Mouse (Mus musculus) hindlimb bud, embryonic 11.5 days (tissue): ENCODE measurements around the gene Rbm26.

ENCODE experiments used
- DNase-seq: peaks from one replicate; pipeline ENCODE4 v3.0.0-alpha.2; 2012; ENCODE audit warnings: low read depth, low spot score; ENCODE audit errors: extremely low spot score

Rbm26 gene

GRCm38 (mm10) chr14:105177238-105177693 is at the start of gene Rbm26:
Rbm26 (minus strand) TSS chr14:105177327.
- DNase-seq = peak; percentile 92

DNA sequence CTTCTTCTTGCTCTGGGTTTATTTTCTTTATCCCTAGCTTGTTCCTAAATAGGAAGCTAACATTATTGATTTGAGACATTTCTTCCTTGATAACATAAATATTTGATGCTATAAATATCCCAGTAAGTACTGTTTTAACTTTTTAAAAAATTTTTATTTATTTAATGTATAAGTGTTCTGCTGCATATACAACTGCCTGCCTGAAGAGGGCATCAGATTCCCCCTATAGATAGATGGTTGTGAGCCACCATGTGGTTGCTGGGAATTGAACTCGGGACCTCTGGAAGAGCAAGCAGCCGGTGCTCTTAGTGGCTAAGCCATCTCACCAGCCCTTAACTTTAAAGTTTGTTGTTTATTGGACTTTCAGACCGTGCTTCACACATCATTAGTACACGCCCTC is 48.7 kb upstream of the Rbm26 start:
- no peak for DNase-seq

DNA sequence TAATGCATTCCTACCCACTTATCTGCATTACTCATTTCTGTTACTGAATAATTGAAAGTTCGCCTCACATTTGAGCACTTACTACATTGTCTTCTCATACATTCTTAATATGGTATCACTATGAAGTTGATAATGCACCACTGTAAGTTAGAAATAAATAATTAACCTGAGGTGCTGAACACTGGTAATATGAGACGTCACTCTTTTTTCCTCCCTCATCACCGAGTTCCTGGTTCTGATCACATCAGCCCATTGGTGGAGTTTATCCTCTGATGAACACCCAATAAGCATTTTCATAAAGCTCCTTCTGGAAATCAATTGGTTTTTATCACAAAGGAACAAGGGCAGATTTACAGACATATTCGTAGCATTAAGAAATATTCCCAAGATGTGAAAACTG is 45.1 kb upstream of the Rbm26 start:
- DNase-seq = no peak

DNA sequence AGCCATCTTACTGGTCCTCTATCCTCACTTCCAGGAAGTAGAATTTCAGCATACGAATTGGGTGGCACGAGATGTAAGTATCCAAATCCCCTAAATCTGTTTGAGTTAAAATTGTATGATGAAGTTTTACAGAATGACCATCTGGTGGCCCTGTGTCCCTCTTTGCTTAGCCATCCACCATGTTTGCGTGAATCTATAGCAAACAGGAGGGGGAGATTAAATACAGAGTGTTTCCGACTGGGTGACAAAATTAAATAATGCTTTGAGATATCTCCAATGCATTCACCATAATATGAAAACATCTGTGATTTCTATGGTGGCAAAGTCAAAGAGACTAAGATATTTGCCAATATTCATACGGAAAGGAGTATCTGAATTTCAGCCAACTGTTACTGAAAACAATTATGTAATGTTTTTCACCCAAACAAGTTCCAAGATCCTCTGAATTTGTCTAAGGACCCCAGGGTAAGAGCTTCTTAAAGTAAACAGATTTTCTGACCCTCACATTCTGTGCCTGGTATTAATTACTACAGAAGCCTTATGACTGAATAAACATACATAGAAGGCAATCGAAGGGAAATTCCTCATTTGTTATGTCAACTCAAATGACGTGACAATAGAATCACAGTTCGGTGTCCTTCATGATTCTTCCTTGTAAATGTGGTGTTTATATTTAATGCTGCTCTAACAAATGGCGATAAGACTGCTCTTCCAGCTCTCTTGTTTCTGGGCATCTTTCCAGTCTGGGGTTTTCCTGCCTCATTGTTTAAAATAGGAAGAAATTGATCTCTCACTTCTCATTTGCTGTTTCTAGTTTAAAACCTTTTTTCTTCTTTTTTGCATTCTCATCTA is 42.6 kb upstream of the Rbm26 start:
- no peak for DNase-seq

GRCm38 (mm10) chr14:105198401-105198800 is 21.3 kb upstream of the Rbm26 start:
- no peak for DNase-seq

- DNase-seq = no peak
Observed at GRCm38 (mm10) chr14:105194682-105195081, 17.6 kb upstream of the Rbm26 start.

DNA sequence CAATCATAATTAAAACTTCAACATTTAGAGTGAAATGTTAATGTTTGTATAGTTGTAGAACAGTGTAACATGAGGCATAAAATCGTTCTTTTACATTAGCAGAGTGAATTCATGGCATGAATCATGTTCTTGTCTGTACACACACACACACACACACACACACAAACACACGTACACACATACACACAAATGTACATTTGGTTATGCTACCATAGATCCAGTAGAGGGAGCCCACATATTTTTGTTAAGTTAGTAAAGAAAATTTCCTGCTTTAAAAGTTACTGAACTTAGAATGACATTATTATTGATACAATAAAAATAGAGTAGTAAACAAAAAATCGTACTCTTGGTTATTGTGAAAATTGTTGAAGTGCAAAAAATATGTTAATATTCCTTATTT is 7.7 kb upstream of the Rbm26 start:
- no peak for DNase-seq

GRCm38 (mm10) chr14:105182786-105183185 is 5.7 kb upstream of the Rbm26 start:
- no peak for DNase-seq

GRCm38 (mm10) chr14:105179733-105180132 is 2.6 kb upstream of the Rbm26 start:
- DNase-seq = no peak

DNA sequence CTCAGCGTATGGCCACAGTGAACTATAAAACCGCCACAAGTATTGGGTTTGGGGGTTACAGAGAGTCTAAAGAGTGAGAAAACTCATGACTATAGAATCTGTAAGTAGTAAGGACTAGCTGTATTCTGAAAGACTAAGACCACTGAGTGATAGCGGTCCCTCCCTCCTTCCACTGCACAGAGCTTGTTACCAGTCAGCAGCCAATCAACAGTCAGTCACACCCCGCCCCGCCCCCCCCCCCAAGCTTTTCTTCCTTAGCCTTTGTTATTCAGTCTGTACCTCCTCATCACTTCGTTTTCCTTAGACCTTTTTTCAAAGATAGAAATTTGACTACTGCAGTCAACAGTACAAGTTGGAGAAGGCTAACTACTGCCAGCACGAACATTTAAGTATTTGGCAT is 1.9 kb upstream of the Rbm26 start:
- DNase-seq = no peak

GRCm38 (mm10) chr14:105176381-105177168 is 552 bp downstream of the Rbm26 start:
- no peak for DNase-seq

- no peak for DNase-seq
Observed at GRCm38 (mm10) chr14:105167181-105167580, 9.9 kb downstream of the Rbm26 start.

DNA sequence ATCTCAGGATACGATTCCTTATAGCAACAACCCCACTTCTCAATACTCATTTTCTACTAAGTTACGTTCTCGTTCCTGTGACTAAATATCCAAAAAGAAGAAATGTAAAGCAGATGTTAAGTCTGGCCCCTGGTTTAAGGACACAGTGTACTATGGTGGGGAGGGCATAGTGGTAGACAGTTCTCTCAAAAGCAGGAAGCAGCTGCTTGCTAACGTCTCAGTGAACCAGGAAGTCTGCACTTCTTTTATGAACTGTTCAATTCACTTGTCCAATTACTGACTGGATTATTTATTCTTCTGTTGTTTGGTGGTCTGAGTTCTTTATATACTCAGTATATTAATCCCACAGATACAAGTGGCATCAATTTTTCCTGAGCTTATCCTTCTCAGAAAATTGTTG is 12.3 kb downstream of the Rbm26 start:
- DNase-seq = no peak

DNA sequence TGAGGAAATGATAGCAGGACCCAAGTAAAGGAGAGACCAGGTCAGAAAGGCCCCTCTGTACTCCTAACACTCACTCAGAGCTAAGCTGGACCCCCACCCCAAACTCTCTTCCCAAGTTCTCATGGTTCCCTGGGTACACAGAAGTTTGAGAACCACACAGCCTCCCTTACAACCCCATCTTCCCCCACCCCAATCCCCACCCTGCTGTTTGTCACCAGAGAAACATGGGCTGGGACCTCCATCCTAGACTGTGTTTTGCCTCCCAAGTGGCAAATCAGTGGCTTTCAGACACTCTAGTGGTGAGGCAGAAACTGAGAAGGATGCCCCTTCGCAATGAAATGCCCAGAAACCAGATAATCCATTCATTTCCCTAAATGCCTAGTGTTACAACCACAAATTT is 15.8 kb downstream of the Rbm26 start:
- DNase-seq = no peak

- DNase-seq = no peak
Observed at GRCm38 (mm10) chr14:105158526-105158925, 18.6 kb downstream of the Rbm26 start.

DNA sequence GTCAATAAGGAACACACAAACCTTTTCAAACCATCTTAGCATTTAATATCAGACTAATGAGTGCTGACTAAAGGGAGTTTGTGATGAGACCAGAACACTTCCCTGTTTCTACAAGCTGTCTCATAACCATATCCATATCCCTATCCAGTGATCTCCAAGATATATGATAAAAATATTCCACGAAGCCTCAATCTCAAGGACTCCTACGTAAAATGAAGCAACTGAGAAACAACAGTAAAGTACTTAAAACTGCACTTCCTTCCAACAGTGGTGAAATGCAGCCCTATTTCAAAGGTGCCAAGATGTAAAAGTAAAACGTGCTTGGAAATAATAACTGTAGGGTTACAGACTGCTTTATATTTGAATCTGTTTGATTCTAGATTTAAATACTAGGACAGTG is 43.1 kb downstream of the Rbm26 start:
- DNase-seq = no peak

DNA sequence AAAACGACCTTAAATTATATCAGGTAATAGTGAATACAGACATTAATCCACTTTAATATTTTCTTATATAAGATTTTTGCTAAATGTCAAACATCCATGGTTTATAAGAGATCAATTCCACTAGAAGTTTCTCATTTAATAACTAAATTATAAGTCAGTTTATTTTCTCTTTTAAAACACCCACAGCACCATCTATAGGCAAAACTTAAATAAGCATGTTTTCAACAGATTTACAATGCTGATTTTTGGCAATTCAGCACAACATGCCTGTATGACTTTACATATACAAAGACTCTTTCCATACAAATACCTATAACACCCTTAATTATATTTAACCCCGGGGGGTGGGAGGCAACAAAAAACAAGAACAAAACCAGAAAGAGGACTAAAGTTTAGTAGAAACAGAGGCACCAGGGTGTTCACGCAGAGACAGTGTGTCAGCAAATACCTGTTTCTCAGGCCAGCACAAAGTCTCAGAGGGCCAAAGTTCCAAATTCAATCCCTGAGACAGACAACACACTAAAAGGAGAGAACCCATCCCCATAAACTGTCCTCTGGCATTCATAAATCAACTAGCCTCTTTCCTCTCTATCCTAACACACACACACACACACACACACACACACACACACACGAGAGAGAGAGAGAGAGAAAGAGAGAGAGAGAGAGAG is 49.3 kb downstream of the Rbm26 start:
- DNase-seq = no peak

DNA sequence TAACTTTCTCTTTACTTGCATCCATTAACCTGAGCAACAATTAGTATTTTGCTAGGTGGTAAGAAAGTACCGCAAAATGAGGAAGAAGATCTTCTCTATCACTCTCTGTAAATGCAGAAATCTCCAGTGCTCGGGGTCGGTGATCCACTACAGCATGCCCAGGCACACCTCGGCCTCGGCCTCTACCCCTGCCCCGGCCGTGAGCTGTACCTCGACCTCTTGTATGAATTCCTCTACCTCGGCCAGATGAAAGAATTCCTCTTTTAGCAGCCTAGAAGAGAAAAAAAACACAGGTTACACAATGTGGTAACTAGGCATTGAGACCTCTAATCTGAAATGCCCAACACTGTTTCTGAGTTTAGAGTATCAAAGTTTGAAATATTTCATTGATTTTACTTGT is 52.6 kb downstream of the Rbm26 start:
- DNase-seq = no peak

- DNase-seq = no peak
Observed at GRCm38 (mm10) chr14:105115402-105115801, 61.7 kb downstream of the Rbm26 start.

DNA sequence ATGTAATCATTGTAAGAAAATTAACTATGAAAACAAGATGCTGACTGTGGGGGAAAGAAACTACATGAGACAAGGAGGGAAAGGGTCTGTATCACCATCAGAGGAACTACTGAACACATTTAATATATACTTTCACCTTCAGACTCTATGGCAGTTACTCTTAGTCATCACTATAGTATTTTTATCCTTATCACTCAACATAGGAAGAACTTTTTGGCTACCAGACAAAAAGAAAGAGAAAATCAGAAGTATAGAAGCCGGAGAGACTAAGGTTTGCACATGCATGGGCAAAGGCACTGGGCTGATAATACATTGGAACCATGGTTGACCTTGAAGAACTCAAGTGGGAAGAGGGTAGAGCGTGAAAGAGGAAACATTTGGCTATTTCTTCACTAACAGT is 70.9 kb downstream of the Rbm26 start:
- DNase-seq = no peak

DNA sequence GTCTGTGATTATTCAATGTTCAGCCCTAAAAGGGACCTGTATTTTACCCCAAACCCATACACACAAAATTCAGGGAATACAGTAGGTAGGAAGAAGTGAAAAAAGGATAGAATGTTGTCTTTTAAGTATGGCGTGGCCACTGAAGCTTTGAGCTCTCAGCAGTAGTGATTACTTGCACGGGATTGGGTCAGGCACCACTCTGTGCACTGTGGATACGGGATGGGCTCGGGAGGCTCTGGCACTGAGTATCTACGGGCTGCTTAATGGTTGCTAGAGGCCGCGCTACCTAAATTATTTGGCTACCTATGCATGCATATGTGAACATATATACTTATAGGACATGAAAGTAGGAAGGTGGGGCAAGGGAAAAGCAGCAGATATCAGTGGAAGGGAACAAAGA is 78.3 kb downstream of the Rbm26 start:
- DNase-seq = no peak

DNA sequence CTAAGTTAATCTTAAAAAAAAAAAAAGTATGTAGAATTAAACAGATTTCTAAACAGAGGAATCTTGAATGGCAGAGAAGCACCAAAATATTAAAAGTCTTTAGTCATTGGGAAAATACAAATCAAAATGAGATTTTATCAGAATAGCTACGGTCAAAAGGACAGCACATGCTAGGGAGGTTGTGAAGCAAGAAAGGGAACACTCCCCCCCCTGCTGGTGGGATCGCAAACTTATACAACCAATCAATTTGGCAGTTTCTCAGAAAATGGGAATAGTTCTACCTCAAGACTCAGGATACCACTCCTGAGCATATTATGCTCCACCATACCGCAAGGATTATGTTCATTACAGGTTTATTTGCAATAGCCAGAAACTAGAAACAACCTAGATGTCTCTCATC is 80.9 kb downstream of the Rbm26 start:
- no peak for DNase-seq
